Mouse (Mus musculus) bone marrow, adult 2 months (tissue): ENCODE results near the gene Itga6. TPM values are rescaled to one million over a fixed set of nuclear protein-coding genes. Genes with fewer than 3 reads are reported as not detected.

ENCODE experiments used
- H3K27ac ChIP-seq: fragments of 200-500 bp; 2 replicates; pipeline ENCODE4 v1.5.1; 2012; ENCODE audit warnings: low read depth, mild to moderate bottlenecking, control low read depth, inconsistent platforms, low read length; ENCODE audit not compliant: control insufficient read depth, poor library complexity, insufficient read depth
- H3K4me1 ChIP-seq: fragments of 200-500 bp; 2 replicates; pipeline ENCODE4 v1.6.1; 2011; ENCODE audit warnings: low read length; ENCODE audit not compliant: control insufficient read depth, insufficient read depth
- H3K4me3 ChIP-seq: fragments of 200-500 bp; replicated peaks from 2 replicates; pipeline ENCODE3; 2011; ENCODE audit warnings: mild to moderate bottlenecking, low read depth, low read length, control low read depth; ENCODE audit not compliant: control insufficient read depth
- CTCF ChIP-seq: fragments of 200-500 bp; IDR thresholded peaks from 2 replicates; pipeline ENCODE4 v1.5.1; 2011; ENCODE audit warnings: low read length, control low read depth; ENCODE audit not compliant: control insufficient read depth, insufficient read depth
- POLR2A ChIP-seq: fragments of 200-500 bp; IDR thresholded peaks from 2 replicates; pipeline ENCODE4 v1.6.1; 2011; ENCODE audit warnings: low read depth, mild to moderate bottlenecking, control low read depth, low read length, borderline replicate concordance; ENCODE audit not compliant: control insufficient read depth
- WGBS: fragments of 180-500 bp; shearing (Covaris S2); methylation state at CpG from one replicate; pipeline ENCODE4 v1.1.7; 2018; 5-methylcytosine and 5-hydroxymethylcytosine counted together
- polyA plus RNA-seq: library from polyadenylated mRNA; stranded (reverse); fragments of >200 nt; gene quantifications from 2 replicates; pipeline ENCODE4 v1.2.4, GENCODE M21; 2011; ENCODE audit warnings: low replicate concordance; ENCODE audit not compliant: missing spikeins, insufficient read depth, insufficient read length

Itga6 gene
- polyA plus RNA-seq, 1 experiment: 38.3 TPM

DNA sequence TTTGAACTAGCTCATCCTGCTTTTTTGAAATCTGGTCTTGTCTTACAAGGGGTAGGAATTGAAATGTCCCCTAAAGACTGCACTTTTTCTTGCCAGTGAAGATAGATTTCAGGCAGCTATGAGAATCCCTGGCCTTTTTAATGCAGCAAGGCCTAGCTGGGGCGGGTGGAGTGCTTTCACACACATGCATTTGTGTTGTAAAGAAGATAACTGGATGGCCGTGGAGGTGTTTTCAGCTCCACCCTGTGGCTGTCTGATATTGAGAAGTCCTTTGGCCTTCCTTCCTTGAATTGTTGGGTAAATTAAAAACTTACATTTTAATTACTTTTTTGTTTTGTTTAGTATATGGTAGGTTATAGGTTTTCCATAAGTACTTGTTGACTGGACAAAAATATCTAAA, 133.0 kb downstream of the Itga6 start:
- Histone ChIP-seq H3K27ac (no peak overlapping the region), H3K4me1 (peaks cover 3% of the 10 kb centered on the region; the same call in 1 of the 2 replicates), H3K4me3 (no peak overlapping the region)
- no peak for TF ChIP-seq POLR2A
- no peak for TF ChIP-seq CTCF
- WGBS: 52% methylated on average over 2 of the region's 2 CpGs

DNA sequence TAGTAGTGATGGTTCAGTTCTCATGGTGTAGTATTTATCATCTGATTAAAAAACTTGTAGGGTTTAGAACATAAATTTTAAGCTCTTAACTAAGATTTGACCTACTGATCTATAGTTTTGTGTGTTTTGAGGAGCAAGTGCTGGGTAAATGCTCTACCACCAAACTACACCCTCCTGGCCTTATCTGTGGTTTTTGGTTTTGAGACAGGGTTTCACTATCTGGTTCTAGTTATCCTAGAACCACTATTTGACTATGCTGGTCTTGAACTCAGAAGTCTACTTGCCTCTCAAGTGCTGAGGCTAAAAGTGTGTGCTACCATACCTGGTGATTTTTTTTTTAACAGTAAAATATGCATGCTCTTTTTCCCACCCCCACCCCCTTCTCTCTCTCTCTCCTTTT, 133.5 kb downstream of the Itga6 start:
- Histone ChIP-seq H3K27ac (no peak overlapping the region), H3K4me1 (peaks cover 1% of the 10 kb centered on the region; the same call in 1 of the 2 replicates), H3K4me3 (no peak overlapping the region)
- TF ChIP-seq CTCF (no peak), POLR2A (no peak)

DNA sequence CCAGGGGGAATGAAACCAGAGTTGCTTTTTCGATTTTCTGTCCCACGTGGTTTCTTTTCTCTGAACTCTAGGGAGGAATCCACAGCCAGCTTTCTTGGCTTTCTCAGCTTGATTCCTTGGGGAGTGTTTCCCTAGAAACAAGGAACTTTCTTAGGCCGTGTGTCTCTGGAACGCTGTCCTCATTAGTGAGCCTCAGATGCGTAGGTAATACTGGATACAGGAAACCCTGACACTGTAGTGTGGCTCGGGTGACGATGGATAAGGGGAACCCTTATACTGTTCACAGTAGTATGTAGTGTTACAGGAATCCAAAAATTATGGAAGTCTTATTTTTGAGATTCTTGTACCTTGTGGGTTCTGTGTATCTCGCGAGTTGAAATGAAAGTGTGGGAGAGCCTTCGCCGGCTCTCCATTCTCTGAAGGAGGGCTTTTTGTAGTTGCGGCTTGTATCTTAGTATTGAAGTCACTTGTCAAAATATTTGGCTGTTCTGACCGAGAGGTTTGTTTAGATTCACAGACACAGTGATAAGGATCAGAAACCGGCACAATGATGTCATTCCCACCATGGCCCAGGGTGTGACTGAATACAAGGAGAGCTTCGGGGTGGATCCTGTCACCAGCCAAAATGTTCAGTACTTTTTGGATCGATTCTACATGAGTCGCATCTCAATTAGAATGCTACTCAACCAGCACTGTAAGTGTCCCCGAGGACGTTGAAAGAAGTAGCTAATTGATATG, 137.7 kb downstream of the Itga6 start:
- WGBS: 91% methylated on average over 19 of the region's 19 CpGs
- no peaks in the 10 kb centered on the region for H3K4me1 ChIP-seq
- no peak for TF ChIP-seq POLR2A
- TF ChIP-seq CTCF: no peak
- H3K27ac ChIP-seq: no peak overlapping the region
- H3K4me3 ChIP-seq: no peak overlapping the region

DNA sequence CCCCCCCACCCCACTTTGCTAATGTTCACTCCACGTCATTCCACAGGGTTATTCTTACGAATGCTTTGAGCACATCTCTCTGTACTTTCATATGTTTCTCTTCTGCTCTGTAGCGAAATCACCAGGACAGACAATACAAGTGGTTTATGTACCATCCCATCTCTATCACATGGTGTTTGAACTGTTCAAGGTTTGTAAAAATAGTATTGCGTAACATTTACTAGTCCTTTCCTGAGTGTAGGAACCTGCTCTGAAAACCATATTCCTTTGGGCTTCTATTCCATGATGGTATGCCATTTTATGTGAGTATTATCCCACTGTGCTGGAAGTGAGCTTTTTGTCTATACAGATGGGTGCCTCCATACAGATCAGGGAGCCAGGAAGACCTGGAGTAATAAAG, 141.9 kb downstream of the Itga6 start:
- no peak overlapping the region for H3K4me3 ChIP-seq
- no peaks in the 10 kb centered on the region for H3K4me1 ChIP-seq
- 88% methylated on average over 4 of the region's 4 CpGs for WGBS
- no peak for TF ChIP-seq CTCF
- TF ChIP-seq POLR2A: no peak
- H3K27ac ChIP-seq: no peak overlapping the region

DNA sequence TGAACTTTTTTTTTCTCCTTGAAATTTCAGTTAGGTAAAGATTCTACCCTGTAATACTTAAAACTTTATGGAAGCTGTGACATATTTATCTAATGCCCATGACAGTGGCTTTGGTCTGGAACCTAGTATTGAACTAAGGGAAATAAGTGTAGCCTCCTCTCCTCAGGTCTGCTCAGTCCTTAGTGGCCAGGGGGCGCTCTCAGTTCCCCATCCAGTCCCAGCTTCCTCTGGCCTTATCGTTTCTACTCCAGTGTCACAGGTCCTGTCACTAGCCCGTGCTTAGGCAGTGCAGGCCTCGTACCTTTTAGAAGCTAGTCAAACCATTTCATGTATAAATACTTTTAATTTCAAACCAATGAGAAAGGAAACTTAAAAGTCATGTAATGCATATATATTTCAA, 143.0 kb downstream of the Itga6 start:
- H3K27ac ChIP-seq: no peak overlapping the region
- H3K4me3 ChIP-seq: no peak overlapping the region
- no peak for TF ChIP-seq POLR2A
- H3K4me1 ChIP-seq: no peaks in the 10 kb centered on the region
- 72% methylated on average over 4 of the region's 4 CpGs for WGBS

DNA sequence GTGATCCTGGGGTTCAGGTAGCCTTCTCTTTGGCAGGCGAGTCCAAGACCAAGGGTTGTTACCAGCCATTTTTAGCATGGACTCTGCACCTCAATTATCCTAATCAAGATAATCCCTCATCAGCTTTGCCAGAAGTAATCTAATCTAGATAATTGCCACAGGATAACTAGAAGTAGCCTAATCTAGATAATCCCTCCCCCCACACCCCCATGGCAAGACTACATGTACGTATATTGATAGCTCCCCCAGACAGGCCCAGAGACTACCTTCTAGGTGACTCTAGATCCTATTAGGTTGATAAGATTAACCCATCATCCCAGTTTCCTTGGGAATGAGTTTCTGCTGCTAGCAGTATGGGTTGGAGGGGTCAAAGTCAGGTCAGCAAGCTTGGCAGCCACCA, 146.1 kb downstream of the Itga6 start:
- H3K4me3 ChIP-seq: no peak overlapping the region
- TF ChIP-seq POLR2A (no peak), CTCF (no peak)
- H3K4me1 ChIP-seq: no peaks in the 10 kb centered on the region
- WGBS: 81% methylated on average over 2 of the region's 2 CpGs
- H3K27ac ChIP-seq: no peak overlapping the region

DNA sequence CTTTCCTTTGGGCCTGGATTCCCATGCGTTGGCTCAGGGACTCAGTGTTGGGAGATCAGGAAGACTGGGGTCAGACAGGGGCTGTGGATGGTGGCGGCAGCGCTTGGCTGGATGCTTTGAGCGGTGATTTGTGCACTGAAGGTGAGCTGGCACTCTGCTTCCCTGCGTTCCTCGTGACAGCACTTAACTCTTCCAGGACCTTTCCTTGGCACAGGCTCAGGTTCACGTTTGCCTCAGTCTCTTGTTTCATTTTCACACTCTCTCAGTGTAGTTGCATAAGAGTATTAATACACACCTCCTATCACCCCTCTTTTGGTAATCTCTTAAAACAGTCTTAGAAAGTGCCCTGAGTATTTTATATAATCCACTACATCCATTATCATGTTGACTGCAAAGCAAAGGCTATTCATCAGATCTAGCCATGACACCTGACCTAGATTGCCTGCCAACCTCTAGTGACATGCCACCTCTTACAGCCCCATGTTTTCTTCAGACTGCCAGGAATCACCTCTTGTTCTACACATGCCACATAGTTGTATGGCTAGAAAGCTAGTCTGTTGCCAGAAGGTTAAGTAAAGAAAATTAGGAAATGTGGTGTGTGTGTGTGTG, 147.4 kb downstream of the Itga6 start:
- 89% methylated on average over 7 of the region's 7 CpGs for WGBS
- Histone ChIP-seq H3K4me3 (no peak overlapping the region), H3K27ac (no peak overlapping the region), H3K4me1 (no peaks in the 10 kb centered on the region)
- no peak for TF ChIP-seq CTCF
- no peak for TF ChIP-seq POLR2A

DNA sequence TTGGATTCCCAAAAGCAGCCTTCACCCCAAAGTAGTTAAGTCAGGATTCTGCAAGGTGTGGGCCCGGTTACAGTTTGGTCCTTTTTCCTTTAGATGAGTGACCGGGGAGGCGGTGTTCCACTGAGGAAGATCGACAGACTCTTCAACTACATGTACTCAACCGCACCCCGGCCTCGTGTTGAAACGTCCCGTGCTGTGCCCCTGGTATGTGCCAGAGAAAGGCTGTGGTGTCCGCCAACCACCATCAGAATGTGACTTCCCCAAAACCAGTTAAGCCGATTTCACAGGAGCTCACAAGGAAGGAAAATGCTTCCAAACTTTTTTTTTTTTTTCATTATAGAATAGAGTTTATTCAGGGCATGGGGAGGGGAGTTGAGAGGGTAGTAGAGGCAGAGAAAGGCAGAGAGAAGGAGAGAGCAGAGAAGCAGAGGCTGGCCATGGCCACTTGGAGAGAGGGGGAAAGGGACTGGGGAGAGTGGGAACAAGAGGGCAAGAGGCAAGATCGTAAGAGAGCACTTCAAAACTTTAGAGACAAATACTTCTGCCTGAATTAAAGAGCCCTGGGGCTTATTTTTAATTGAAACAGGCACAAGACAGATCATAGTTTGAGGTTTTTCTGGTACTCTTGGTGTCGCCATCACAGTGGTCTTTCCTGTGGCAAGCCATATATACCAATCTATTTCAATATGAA, 150.3 kb downstream of the Itga6 start:
- H3K4me3 ChIP-seq: no peak overlapping the region
- no peak overlapping the region for H3K27ac ChIP-seq
- TF ChIP-seq POLR2A: no peak
- TF ChIP-seq CTCF: no peak
- no peaks in the 10 kb centered on the region for H3K4me1 ChIP-seq
- 61% methylated on average over 13 of the region's 13 CpGs for WGBS

DNA sequence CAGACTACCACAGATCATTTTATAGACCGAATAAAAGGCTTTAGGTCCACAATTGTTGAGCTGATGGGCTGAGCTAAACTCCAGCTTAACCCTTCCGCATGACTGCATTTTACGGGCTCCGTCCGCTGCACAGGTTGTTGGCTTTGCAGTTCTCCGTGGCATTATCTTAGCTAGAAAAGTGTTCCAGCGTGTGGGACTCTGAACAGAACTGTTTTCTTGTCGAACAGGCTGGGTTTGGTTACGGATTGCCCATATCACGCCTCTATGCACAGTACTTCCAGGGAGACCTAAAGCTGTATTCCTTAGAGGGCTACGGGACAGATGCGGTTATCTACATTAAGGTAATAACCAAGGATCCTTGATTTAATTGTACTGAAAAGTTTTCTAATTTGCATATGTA, 152.0 kb downstream of the Itga6 start:
- no peaks in the 10 kb centered on the region for H3K4me1 ChIP-seq
- 89% methylated on average over 12 of the region's 12 CpGs for WGBS
- H3K4me3 ChIP-seq: no peak overlapping the region
- H3K27ac ChIP-seq: no peak overlapping the region
- TF ChIP-seq CTCF (no peak), POLR2A (no peak)
